Mouse (Mus musculus) olfactory bulb, adult 2 months (tissue): ENCODE measurements around the gene Upk3b.

Experiments
- CTCF ChIP-seq: fragments of 200-500 bp; IDR thresholded peaks from 2 replicates; pipeline ENCODE4 v1.5.1; 2012; ENCODE audit warnings: low read depth, mild to moderate bottlenecking, low read length, moderate library complexity; ENCODE audit not compliant: insufficient read depth
- POLR2A ChIP-seq: fragments of 200-500 bp; IDR thresholded peaks from 2 replicates; pipeline ENCODE4 v1.6.1; 2012; ENCODE audit warnings: mild to moderate bottlenecking, low read depth, low read length, moderate library complexity; ENCODE audit not compliant: insufficient read depth

- TF ChIP-seq POLR2A (no peak), CTCF (no peak)
These were observed 38.8 kb downstream of the Upk3b start for GRCm38 (mm10) chr5:136077001-136077550.
